Mouse (Mus musculus): Measurements from ENCODE around the gene Tas2r144. TPM values are rescaled to one million over a fixed set of nuclear protein-coding genes. Genes with fewer than 3 reads are reported as not detected.

Tas2r144 gene
- total and polyA plus RNA-seq, 2 experiments, result not detected

GRCm38 (mm10) chr6:42241311-42242045 lies 26.4 kb downstream of the Tas2r144 start:
- H3K27me3 ChIP-seq (ENCODE audit: control insufficient read depth, insufficient read depth, low read length), result no peaks in the 10 kb centered on the region
- no peak overlapping the region for H3K27ac ChIP-seq (replicated peaks; ENCODE audit: insufficient read depth, low read depth, low read length)
- TF ChIP-seq POLR2A (IDR thresholded peaks at IDR 0.05; ENCODE audit: extremely low read depth, insufficient read depth, low read length) (no peak), CTCF (IDR thresholded peaks at IDR 0.05; ENCODE audit: low read depth, low read length) (no peak)
- no peak overlapping the region for H3K4me3 ChIP-seq (ENCODE audit: insufficient read depth, low read depth, low read length)
- H3K9ac ChIP-seq (ENCODE audit: low read depth, low read length), result no peak overlapping the region
- peaks cover 2% of the 10 kb centered on the region for H3K4me1 ChIP-seq (ENCODE audit: control insufficient read depth, insufficient read depth, low read length)
- DNase-seq (ENCODE audit: extremely low read depth, low read depth, low spot score), result peak; percentile 95
- 13% methylated on average over 6 of the region's 6 CpGs for WGBS
- H3K36me3 ChIP-seq (ENCODE audit: control insufficient read depth, insufficient read depth, low read length), result no peaks in the 10 kb centered on the region
- no peaks in the 10 kb centered on the region for H3K79me2 ChIP-seq (ENCODE audit: control insufficient read depth, insufficient read depth, low read length)

- H3K4me3 ChIP-seq (ENCODE audit: insufficient read depth, low read depth, low read length), result peak within 1 kb of the TSS; percentile 69
- WGBS, result 2% methylated on average over 28 of the region's 28 CpGs
- no peaks in the 10 kb centered on the region for H3K79me2 ChIP-seq (ENCODE audit: control insufficient read depth, insufficient read depth, low read length)
- peak; percentile 94 for DNase-seq (ENCODE audit: extremely low read depth, low read depth, low spot score)
- H3K27me3 ChIP-seq (ENCODE audit: control insufficient read depth, insufficient read depth, low read length), result no peaks in the 10 kb centered on the region
- peak within 1 kb of the TSS; percentile 71 for H3K9ac ChIP-seq (ENCODE audit: low read depth, low read length)
- 0 out of 2 replicates have a peak, but pooled peaks cover 4% of the 10 kb centered on the region for H3K36me3 ChIP-seq (ENCODE audit: control insufficient read depth, insufficient read depth, low read length)
- TF ChIP-seq POLR2A (IDR thresholded peaks at IDR 0.05; ENCODE audit: extremely low read depth, insufficient read depth, low read length), result peak; percentile 82; the same call in 1 of the 2 replicates
- no peak for TF ChIP-seq CTCF (IDR thresholded peaks at IDR 0.05; ENCODE audit: low read depth, low read length)
- peaks cover 5% of the 10 kb centered on the region for H3K4me1 ChIP-seq (ENCODE audit: control insufficient read depth, insufficient read depth, low read length)
- peak within 1 kb of the TSS; percentile 72 for H3K27ac ChIP-seq (replicated peaks; ENCODE audit: insufficient read depth, low read depth, low read length)
Observed at GRCm38 (mm10) chr6:42245711-42246353, 30.7 kb downstream of the Tas2r144 start, which contains the start of gene Gstk1. Gene Gstk1, plus strand, starts transcription at chr6:42245935.

- no peak for DNase-seq (ENCODE audit: extremely low read depth, low read depth, low spot score)
- Histone ChIP-seq H3K79me2 (ENCODE audit: control insufficient read depth, insufficient read depth, low read length) (no peaks in the 10 kb centered on the region), H3K4me3 (ENCODE audit: insufficient read depth, low read depth, low read length) (no peak overlapping the region), H3K4me1 (ENCODE audit: control insufficient read depth, insufficient read depth, low read length) (peaks cover 10% of the 10 kb centered on the region), H3K27me3 (ENCODE audit: control insufficient read depth, insufficient read depth, low read length) (no peaks in the 10 kb centered on the region), H3K36me3 (ENCODE audit: control insufficient read depth, insufficient read depth, low read length) (0 out of 2 replicates have a peak, but pooled peaks cover 4% of the 10 kb centered on the region), H3K9ac (ENCODE audit: low read depth, low read length) (no peak overlapping the region), H3K27ac (replicated peaks; ENCODE audit: insufficient read depth, low read depth, low read length) (no peak overlapping the region)
- TF ChIP-seq CTCF (IDR thresholded peaks at IDR 0.05; ENCODE audit: low read depth, low read length), result no peak
- TF ChIP-seq POLR2A (IDR thresholded peaks at IDR 0.05; ENCODE audit: extremely low read depth, insufficient read depth, low read length), result no peak
- WGBS, result 71% methylated on average over 8 of the region's 8 CpGs
Observed at GRCm38 (mm10) chr6:42247173-42247572, 32.0 kb downstream of the Tas2r144 start.

GRCm38 (mm10) chr6:42247981-42248380 lies 32.9 kb downstream of the Tas2r144 start:
- Histone ChIP-seq H3K4me1 (ENCODE audit: control insufficient read depth, insufficient read depth, low read length) (peaks cover 13% of the 10 kb centered on the region), H3K9ac (ENCODE audit: low read depth, low read length) (no peak overlapping the region), H3K27me3 (ENCODE audit: control insufficient read depth, insufficient read depth, low read length) (no peaks in the 10 kb centered on the region), H3K4me3 (ENCODE audit: insufficient read depth, low read depth, low read length) (no peak overlapping the region), H3K36me3 (ENCODE audit: control insufficient read depth, insufficient read depth, low read length) (0 out of 2 replicates have a peak, but pooled peaks cover 4% of the 10 kb centered on the region), H3K79me2 (ENCODE audit: control insufficient read depth, insufficient read depth, low read length) (no peaks in the 10 kb centered on the region), H3K27ac (replicated peaks; ENCODE audit: insufficient read depth, low read depth, low read length) (no peak overlapping the region)
- 100% methylated on average over 1 of the region's 1 CpGs for WGBS
- TF ChIP-seq CTCF (IDR thresholded peaks at IDR 0.05; ENCODE audit: low read depth, low read length) (no peak), POLR2A (IDR thresholded peaks at IDR 0.05; ENCODE audit: extremely low read depth, insufficient read depth, low read length) (no peak)
- no peak for DNase-seq (ENCODE audit: extremely low read depth, low read depth, low spot score)

GRCm38 (mm10) chr6:42251791-42252190 lies 36.7 kb downstream of the Tas2r144 start:
- no peak overlapping the region for H3K4me3 ChIP-seq (ENCODE audit: insufficient read depth, low read depth, low read length)
- H3K36me3 ChIP-seq (ENCODE audit: control insufficient read depth, insufficient read depth, low read length), result 0 out of 2 replicates have a peak, but pooled peaks cover 4% of the 10 kb centered on the region
- DNase-seq (ENCODE audit: extremely low read depth, low read depth, low spot score), result peak; percentile 92
- no peaks in the 10 kb centered on the region for H3K79me2 ChIP-seq (ENCODE audit: control insufficient read depth, insufficient read depth, low read length)
- H3K4me1 ChIP-seq (ENCODE audit: control insufficient read depth, insufficient read depth, low read length), result peaks cover 8% of the 10 kb centered on the region
- TF ChIP-seq CTCF (IDR thresholded peaks at IDR 0.05; ENCODE audit: low read depth, low read length) (no peak), POLR2A (IDR thresholded peaks at IDR 0.05; ENCODE audit: extremely low read depth, insufficient read depth, low read length) (no peak)
- no peak overlapping the region for H3K9ac ChIP-seq (ENCODE audit: low read depth, low read length)
- H3K27me3 ChIP-seq (ENCODE audit: control insufficient read depth, insufficient read depth, low read length), result no peaks in the 10 kb centered on the region
- 25% methylated on average over 4 of the region's 4 CpGs for WGBS
- peak overlapping the region; percentile 25 for H3K27ac ChIP-seq (replicated peaks; ENCODE audit: insufficient read depth, low read depth, low read length)

Data from liver, adult 2 months (tissue).